Mouse (Mus musculus) heart, embryonic 12.5 days (tissue): ENCODE measurements around the gene Xcr1. TPM values are rescaled to one million over a fixed set of nuclear protein-coding genes. Genes with fewer than 3 reads are reported as not detected.
A peak's percentile ranks its signal among the peaks of the same experiment; 100 is the strongest.

Experiments
- ATAC-seq: fragments of 200-750 bp; cut with Nextera tagmentation; 2 replicates; pipeline ENCODE4 v1.8.0; 2017; ENCODE audit warnings: moderate TSS enrichment, moderate library complexity; ENCODE audit not compliant: insufficient number of reproducible peaks, low FRiP score
- H3K27ac ChIP-seq: fragments of 300-500 bp; sonication (generic); 2 replicates; pipeline ENCODE4 v1.5.1; 2016; ENCODE audit warnings: mild to moderate bottlenecking, moderate library complexity; ENCODE audit not compliant: poor library complexity, severe bottlenecking
- H3K27me3 ChIP-seq: fragments of 300-500 bp; sonication (generic); replicated peaks from 2 replicates; pipeline ENCODE4 v1.6.1; 2016; ENCODE audit warnings: mild to moderate bottlenecking, moderate library complexity
- H3K36me3 ChIP-seq: fragments of 300-500 bp; sonication (generic); 2 replicates; pipeline ENCODE4 v1.6.1; 2016; ENCODE audit warnings: mild to moderate bottlenecking, moderate library complexity
- H3K4me1 ChIP-seq: fragments of 300-500 bp; sonication (generic); replicated peaks from 2 replicates; pipeline ENCODE4 v1.6.1; 2016; ENCODE audit warnings: mild to moderate bottlenecking
- H3K4me2 ChIP-seq: fragments of 300-500 bp; sonication (generic); 2 replicates; pipeline ENCODE4 v1.6.1; 2016; ENCODE audit warnings: mild to moderate bottlenecking, moderate library complexity
- H3K4me3 ChIP-seq: fragments of 300-500 bp; sonication (generic); 2 replicates; pipeline ENCODE4 v1.5.1; 2016; ENCODE audit warnings: mild to moderate bottlenecking
- H3K9ac ChIP-seq: fragments of 300-500 bp; sonication (generic); 2 replicates; pipeline ENCODE4 v1.6.1; 2016; ENCODE audit warnings: mild to moderate bottlenecking, moderate library complexity
- H3K9me3 ChIP-seq: fragments of 300-500 bp; sonication (generic); replicated peaks from 2 replicates; pipeline ENCODE4 v1.6.1; 2016; ENCODE audit warnings: mild to moderate bottlenecking, moderate library complexity
- WGBS: fragments of 180-500 bp; shearing (Covaris S2); methylation state at CpG from one replicate; pipeline ENCODE4 v1.1.7; 2016; 5-methylcytosine and 5-hydroxymethylcytosine counted together
- polyA plus RNA-seq: library from polyadenylated mRNA; unstranded; fragments of >200 nt; fragmentation: Nextera tagmentation; extraction: Ambion mirVana; gene quantifications from 2 replicates; pipeline ENCODE4 v1.2.1, GENCODE M21; 2016

Gene Xcr1
- polyA plus RNA-seq, 1 experiment from 2014 or later: not detected

DNA sequence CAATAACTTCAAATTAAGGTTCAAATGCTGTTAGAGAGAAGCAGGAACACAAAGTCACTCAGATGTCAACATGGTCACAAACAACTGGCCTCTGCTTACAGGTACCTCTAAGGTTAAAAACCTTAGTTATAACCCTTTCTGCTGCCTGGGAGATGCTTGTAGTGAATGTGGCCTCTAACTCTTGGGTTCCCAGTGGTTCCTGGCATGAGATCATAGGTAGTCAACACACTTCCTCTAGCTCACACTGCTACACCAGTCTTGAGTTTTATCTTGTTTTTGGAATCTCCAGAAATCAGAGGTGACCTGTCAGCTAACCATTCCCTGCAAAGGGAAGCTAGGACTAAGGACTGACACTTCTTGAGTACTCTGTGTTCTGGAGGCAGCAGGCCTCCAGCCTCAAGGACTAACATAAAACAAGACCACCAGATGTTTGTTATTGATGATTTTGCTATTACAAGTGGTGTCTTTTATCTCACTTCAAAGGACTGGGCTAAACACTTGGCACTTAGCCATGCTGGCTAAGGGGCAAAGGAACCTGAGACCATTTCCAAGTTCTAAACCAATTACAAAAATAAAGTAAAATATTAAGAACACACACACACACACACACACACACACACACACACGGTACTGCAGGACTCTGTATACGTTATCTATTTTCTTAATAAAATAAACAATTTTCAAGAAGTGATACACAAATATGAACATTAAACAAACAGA is 11.7 kb downstream of the Xcr1 start:
- no peak for ATAC-seq
- H3K4me3 ChIP-seq: peak overlapping the region; percentile 95
- H3K36me3 ChIP-seq: no peaks in the 10 kb centered on the region
- H3K27ac ChIP-seq: peak overlapping the region; percentile 95
- WGBS: 59% methylated on average over 2 of the region's 2 CpGs
- H3K9ac ChIP-seq: no peak overlapping the region
- H3K9me3 ChIP-seq: no peaks in the 10 kb centered on the region
- peak overlapping the region; percentile 82 for H3K4me2 ChIP-seq
- H3K27me3 ChIP-seq: no peaks in the 10 kb centered on the region
- H3K4me1 ChIP-seq: peaks cover 32% of the 10 kb centered on the region

DNA sequence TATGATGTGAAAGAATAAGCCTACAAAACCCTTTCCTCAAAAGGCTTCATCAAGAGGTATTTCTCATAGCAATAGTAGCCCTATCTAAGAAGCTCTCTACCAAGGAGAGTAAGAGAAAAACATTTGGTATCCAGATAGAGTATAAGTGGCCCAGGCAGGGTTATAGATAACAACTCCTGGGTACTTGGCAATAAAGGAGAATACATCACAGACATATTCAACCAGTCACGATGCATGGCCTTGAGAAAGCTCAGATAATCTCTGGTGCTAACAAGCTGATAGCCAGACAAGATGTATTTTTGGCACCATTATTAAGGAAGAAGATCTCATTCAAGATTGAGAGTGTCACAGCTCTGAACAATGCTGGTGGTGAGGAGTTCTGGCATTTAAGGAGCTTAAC is 15.3 kb downstream of the Xcr1 start:
- Histone ChIP-seq H3K4me3 (no peak overlapping the region), H3K4me1 (peaks cover 48% of the 10 kb centered on the region), H3K27me3 (no peaks in the 10 kb centered on the region), H3K9ac (no peak overlapping the region), H3K36me3 (peaks cover 12% of the 10 kb centered on the region), H3K27ac (peak overlapping the region; percentile 96), H3K9me3 (no peaks in the 10 kb centered on the region), H3K4me2 (no peak overlapping the region)
- WGBS: 33% methylated on average over 1 of the region's 1 CpGs
- ATAC-seq: no peak

DNA sequence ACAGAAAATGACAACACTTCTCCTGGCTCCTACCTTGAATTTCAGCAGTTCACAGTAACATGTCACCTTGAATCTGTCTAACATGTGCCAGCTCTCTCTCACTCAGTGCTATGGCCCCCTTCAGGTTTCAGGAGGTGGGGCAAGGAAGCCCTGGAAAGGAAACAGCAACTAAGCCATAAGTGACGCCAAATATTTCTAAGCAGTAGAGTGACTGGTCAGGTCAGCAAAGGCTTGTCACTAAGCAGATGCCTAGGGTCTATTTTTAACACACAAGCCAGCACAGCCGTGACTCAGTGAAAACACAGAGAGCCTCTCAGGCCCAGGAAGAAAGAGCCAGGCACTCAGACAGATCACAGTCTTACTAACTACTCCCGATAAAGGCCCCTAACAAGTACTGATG is 16.7 kb downstream of the Xcr1 start:
- no peak overlapping the region for H3K4me3 ChIP-seq
- peak overlapping the region; percentile 96 for H3K27ac ChIP-seq
- H3K9ac ChIP-seq: peak overlapping the region; percentile 14; the same call in 1 of the 2 replicates
- H3K4me2 ChIP-seq: peak overlapping the region; percentile 44
- ATAC-seq: peak; percentile 84
- WGBS: 8% methylated on average over 3 of the region's 3 CpGs
- H3K36me3 ChIP-seq: peaks cover 21% of the 10 kb centered on the region
- H3K4me1 ChIP-seq: peaks cover 41% of the 10 kb centered on the region
- no peaks in the 10 kb centered on the region for H3K27me3 ChIP-seq
- H3K9me3 ChIP-seq: no peaks in the 10 kb centered on the region

DNA sequence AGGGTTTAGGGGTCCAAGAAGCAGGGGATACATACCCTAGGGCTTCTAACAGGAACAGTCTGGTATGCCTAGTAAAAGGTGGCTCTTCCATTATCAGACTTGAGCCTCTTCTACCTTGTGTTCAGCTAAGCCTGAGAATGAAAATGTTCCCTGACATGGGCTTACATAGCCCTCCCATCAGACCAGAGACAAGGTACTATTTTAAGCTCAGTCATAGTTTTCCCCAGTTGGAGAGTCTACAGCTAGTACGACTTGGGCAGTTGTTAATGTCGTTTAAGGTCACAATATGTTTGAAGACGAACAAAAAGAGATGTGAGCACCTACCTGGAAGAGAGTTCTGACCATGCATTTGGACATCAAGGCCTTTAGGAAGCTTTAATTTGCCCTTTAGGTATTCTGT is 17.4 kb downstream of the Xcr1 start:
- H3K4me1 ChIP-seq: peaks cover 35% of the 10 kb centered on the region
- no peak overlapping the region for H3K9ac ChIP-seq
- no peaks in the 10 kb centered on the region for H3K27me3 ChIP-seq
- H3K9me3 ChIP-seq: no peaks in the 10 kb centered on the region
- H3K4me2 ChIP-seq: peak overlapping the region; percentile 44
- no peak overlapping the region for H3K4me3 ChIP-seq
- peaks cover 27% of the 10 kb centered on the region for H3K36me3 ChIP-seq
- H3K27ac ChIP-seq: peak overlapping the region; percentile 96
- ATAC-seq: peak; percentile 48; the same call in 1 of the 2 replicates
- WGBS: 40% methylated on average over 3 of the region's 3 CpGs

DNA sequence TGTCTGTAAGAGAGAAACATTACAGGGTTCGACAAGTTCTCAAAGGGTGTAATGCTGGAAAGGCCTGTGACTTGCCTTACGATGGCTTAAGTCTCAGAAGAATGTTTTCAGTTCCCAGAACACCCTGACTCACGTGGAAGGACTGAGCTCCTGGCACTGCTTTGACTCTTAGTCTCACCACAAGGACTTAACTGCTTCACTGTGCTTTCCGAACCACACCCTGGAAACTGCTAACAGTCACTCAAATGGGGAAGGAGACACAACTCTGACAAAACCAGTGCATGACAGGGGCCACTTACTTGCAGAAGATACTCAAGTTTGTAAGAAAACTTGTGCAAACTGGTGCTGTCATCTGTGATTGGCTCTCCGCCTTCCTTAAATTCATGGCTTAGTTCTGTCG is 21.6 kb downstream of the Xcr1 start:
- Histone ChIP-seq H3K36me3 (peaks cover 63% of the 10 kb centered on the region), H3K4me1 (peaks cover 20% of the 10 kb centered on the region), H3K9ac (no peak overlapping the region), H3K27me3 (no peaks in the 10 kb centered on the region), H3K4me3 (no peak overlapping the region), H3K27ac (no peak overlapping the region), H3K9me3 (no peaks in the 10 kb centered on the region), H3K4me2 (no peak overlapping the region)
- ATAC-seq: no peak
- 86% methylated on average over 6 of the region's 6 CpGs for WGBS

DNA sequence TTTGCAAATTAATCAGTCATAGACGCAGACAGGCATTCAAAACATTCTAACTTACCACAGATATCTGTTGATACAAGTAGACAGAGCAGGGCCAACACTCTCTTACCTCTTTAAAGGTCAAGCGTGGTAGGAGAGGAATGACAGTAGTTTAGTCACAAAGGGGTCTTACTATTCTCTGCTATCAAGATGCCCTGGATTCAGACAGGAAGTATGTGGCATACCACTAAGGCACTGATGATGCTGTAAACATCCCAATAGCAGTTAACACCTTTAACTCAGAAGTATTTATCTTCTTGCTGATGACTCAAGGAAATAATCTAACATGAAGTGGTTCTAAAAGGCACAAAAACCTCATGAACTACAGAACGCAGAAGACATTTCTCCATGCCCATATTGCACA is 26.0 kb downstream of the Xcr1 start:
- Histone ChIP-seq H3K27ac (no peak overlapping the region), H3K9me3 (no peaks in the 10 kb centered on the region), H3K4me2 (no peak overlapping the region), H3K4me1 (no peaks in the 10 kb centered on the region), H3K4me3 (no peak overlapping the region), H3K9ac (no peak overlapping the region), H3K27me3 (no peaks in the 10 kb centered on the region), H3K36me3 (peaks cover 79% of the 10 kb centered on the region)
- WGBS: 82% methylated on average over 3 of the region's 3 CpGs
- ATAC-seq: no peak

DNA sequence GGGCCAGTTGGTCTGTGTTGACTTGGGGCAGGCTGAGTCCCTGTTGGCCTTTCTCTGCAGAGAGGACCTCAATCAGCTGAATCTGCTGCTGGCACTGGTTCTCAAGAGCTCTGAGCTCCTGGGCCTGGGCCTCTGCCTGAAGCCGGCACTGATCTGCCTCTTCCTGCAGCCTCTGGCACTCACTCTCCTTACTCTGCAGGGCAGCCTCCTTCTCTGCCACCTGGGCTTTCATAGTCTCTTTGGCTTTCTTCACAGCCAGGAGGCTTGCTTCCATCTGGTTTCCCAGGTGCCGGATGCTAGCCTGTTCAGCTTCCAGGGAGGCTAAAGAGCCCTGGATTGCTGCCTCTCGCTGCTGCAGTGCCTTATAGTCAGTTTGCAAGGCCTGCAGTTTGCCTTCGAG is 32.9 kb downstream of the Xcr1 start:
- WGBS: 86% methylated on average over 4 of the region's 4 CpGs
- Histone ChIP-seq H3K27ac (no peak overlapping the region), H3K4me1 (no peaks in the 10 kb centered on the region), H3K9ac (no peak overlapping the region), H3K27me3 (no peaks in the 10 kb centered on the region), H3K36me3 (peaks cover 85% of the 10 kb centered on the region), H3K4me2 (no peak overlapping the region), H3K9me3 (no peaks in the 10 kb centered on the region), H3K4me3 (no peak overlapping the region)
- ATAC-seq: no peak

DNA sequence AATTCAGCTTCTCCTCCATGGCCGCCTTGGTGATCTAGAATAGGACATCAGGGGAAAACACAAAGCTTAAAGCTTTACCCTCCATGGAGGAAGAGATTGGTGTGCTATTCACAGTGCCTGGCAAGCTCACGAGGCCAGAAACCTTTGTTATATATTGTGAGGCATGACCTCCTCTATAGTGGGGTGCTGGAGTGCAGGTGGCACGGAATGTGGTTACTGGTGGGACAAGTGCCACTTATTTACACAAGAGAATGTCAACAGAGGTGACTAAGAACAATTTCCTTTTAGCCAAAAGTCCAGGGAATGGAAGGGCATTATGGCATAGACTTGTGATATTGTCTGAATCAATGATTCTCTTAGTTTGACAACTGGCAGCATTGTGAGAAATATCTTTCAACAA is 35.2 kb downstream of the Xcr1 start:
- no peaks in the 10 kb centered on the region for H3K27me3 ChIP-seq
- no peak overlapping the region for H3K4me3 ChIP-seq
- no peaks in the 10 kb centered on the region for H3K9me3 ChIP-seq
- H3K4me2 ChIP-seq: no peak overlapping the region
- no peaks in the 10 kb centered on the region for H3K4me1 ChIP-seq
- H3K36me3 ChIP-seq: peaks cover 93% of the 10 kb centered on the region
- ATAC-seq: no peak
- no peak overlapping the region for H3K9ac ChIP-seq
- H3K27ac ChIP-seq: no peak overlapping the region
- WGBS: 88% methylated on average over 3 of the region's 3 CpGs

DNA sequence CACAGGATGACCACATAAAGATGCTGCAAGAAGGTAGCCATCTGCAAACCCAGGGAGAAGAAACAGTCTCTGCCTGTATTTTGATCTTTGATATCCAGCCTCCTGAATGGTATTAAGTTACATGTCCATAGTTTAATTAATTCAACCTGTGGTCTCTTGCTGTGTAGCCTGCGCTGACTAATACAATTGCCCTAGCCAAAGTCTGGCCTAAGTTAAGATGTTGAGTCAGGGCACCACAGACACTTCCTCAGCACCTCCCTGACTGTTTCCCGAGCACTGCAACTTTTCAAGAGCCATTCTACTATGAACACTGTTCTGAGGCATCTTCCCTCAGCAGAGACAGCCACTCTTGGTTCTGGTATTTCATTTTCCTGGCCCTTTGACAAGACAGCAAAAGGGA is 43.2 kb downstream of the Xcr1 start:
- Histone ChIP-seq H3K4me1 (peaks cover 9% of the 10 kb centered on the region), H3K9ac (no peak overlapping the region), H3K9me3 (no peaks in the 10 kb centered on the region), H3K4me2 (no peak overlapping the region), H3K4me3 (no peak overlapping the region), H3K36me3 (peaks cover 83% of the 10 kb centered on the region), H3K27me3 (no peaks in the 10 kb centered on the region), H3K27ac (no peak overlapping the region)
- 86% methylated on average over 2 of the region's 2 CpGs for WGBS
- ATAC-seq: no peak

DNA sequence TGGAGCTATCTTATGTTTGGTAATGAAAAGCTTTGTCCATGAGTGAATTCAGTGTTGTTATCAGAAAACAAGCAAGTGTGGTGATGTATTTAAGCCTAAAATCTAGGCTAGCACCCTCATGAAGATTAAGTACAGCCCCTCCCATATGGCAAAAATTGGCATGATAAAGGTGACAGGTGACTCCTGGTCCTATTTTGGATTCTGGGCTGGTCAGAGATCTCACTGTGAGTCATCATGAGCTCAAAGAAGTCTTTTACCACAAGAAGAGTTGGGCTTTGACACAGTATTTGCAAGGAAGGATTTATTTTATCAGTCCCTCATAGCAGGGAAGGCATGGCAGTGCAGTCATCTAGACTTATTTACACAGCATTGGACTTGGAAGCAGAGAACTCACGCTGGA is 45.8 kb downstream of the Xcr1 start:
- no peak for ATAC-seq
- WGBS: 81% methylated on average over 1 of the region's 1 CpGs
- H3K36me3 ChIP-seq: peaks cover 78% of the 10 kb centered on the region

DNA sequence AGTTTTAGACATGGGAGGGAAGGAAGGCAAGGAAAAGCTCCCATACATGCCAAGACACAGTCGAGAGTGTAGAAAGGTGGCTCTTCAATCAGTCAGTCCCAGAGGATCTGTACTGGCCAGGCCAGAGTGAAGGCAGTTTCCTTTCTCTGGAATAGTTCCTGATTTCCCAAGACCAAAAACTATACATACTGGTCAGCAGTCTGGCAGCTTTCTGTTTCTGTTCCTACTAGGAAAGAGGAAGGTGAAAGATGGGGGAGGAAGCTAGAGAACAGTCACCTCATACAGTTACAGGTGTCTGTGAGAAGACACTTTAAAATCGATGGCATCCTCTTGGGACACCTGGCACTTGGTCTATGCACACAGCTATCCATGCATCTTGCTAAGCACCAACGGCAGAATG is 46.4 kb downstream of the Xcr1 start:
- peaks cover 9% of the 10 kb centered on the region for H3K4me1 ChIP-seq
- ATAC-seq: no peak
- peaks cover 78% of the 10 kb centered on the region for H3K36me3 ChIP-seq
- H3K4me2 ChIP-seq: no peak overlapping the region
- H3K4me3 ChIP-seq: no peak overlapping the region
- H3K9ac ChIP-seq: no peak overlapping the region
- H3K27ac ChIP-seq: no peak overlapping the region
- H3K9me3 ChIP-seq: no peaks in the 10 kb centered on the region
- 78% methylated on average over 3 of the region's 3 CpGs for WGBS
- no peaks in the 10 kb centered on the region for H3K27me3 ChIP-seq

More for the DNA sequence above, 45.8 kb downstream of the Xcr1 start:
- Histone ChIP-seq H3K4me3 (no peak overlapping the region), H3K27ac (no peak overlapping the region), H3K4me1 (peaks cover 9% of the 10 kb centered on the region), H3K27me3 (no peaks in the 10 kb centered on the region), H3K4me2 (no peak overlapping the region), H3K9me3 (no peaks in the 10 kb centered on the region), H3K9ac (no peak overlapping the region)

DNA sequence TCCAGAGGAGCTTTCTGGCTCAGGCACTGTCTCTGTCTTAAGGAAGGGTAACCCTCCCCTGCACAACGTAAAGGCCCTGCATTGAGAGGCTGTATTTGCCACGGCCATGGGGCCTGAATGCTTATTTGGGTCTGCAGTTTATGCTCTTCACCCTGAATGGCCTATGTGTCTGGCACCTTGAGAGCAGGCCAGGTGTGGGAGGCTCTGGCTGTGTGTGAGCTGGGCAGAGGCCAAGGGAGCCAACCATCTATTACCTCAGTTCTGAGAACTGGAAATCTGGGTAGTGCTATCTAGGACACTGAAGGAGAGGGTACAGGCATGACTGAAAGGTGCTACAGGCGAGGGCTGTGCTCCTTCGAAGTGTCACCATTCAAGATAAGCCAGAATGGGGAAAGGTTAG is 47.0 kb downstream of the Xcr1 start:
- H3K9ac ChIP-seq: no peak overlapping the region
- no peak overlapping the region for H3K27ac ChIP-seq
- peaks cover 81% of the 10 kb centered on the region for H3K36me3 ChIP-seq
- no peak overlapping the region for H3K4me2 ChIP-seq
- no peak for ATAC-seq
- H3K4me3 ChIP-seq: no peak overlapping the region
- H3K4me1 ChIP-seq: peaks cover 9% of the 10 kb centered on the region
- no peaks in the 10 kb centered on the region for H3K27me3 ChIP-seq
- WGBS: 48% methylated on average over 4 of the region's 4 CpGs
- H3K9me3 ChIP-seq: no peaks in the 10 kb centered on the region
